In genomic region chr13:51656516-51657235, GRCm38 (mm10) we compare ENCODE assay signal across 9 mouse cellular contexts.
"Had no signal": no experiment of that assay in that cellular context is flagged by ENCODE, and none has a peak within 500 bp of the region (broad histone marks: within the 10 kb centered on the region; RNA-seq: fewer than 3 reads in every experiment).

No protein-coding gene starts in this region.

- H3K9ac ChIP-seq: intestine, embryonic 15.5 days; limb, embryonic 13.5 days; liver, embryonic 14.5 days; neural tube, embryonic 13.5 days had no signal

- H3K9me3 ChIP-seq: intestine, embryonic 15.5 days; limb, embryonic 13.5 days; neural tube, embryonic 13.5 days had no signal

- H3K27me3 ChIP-seq: intestine, embryonic 15.5 days; limb, embryonic 13.5 days; neural tube, embryonic 13.5 days had no signal

- DNase-seq: left cerebral cortex, postnatal 4 days; lung, adult 18-20 months; midbrain, embryonic 14.5 days; right cerebral cortex, postnatal 25 days; thymus, postnatal 4 days had no signal

- H3K4me3 ChIP-seq: intestine, embryonic 15.5 days; limb, embryonic 13.5 days; neural tube, embryonic 13.5 days had no signal

- H3K4me2 ChIP-seq: intestine, embryonic 15.5 days; limb, embryonic 13.5 days; neural tube, embryonic 13.5 days had no signal

- ATAC-seq: intestine, embryonic 15.5 days had no signal

- H3K27ac ChIP-seq: intestine, embryonic 15.5 days; limb, embryonic 13.5 days; liver, embryonic 14.5 days; neural tube, embryonic 13.5 days had no signal
